Mouse (Mus musculus) hindlimb bud, embryonic 11.5 days (tissue): ENCODE results near the gene Lrrc56.

Source experiments
- DNase-seq: peaks from one replicate; pipeline ENCODE4 v3.0.0-alpha.2; 2012; ENCODE audit warnings: low read depth, low spot score; ENCODE audit errors: extremely low spot score

Gene Lrrc56

DNA sequence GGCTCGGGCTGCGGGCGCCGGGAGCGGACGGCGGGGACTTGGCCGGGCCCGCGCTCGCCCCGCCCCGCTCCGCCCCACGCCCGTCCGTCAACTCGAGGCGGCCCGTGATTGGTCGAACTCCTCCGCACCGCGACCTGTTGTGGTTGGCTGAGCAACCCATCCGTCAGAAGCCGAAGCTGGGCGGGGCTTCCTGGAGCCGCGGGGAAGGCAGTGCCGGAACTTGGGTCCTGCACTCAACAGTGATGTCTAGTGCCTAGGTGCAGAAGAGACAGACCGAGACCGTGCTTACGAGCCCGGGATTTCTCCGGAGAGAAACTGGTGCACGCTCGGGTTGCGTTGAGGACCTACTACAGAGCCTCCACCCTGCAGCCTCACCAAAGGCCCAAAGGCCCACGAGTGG is at the start of gene Lrrc56, which contains the start of gene Hras:
Gene Lrrc56 (plus strand): TSS at position 210 of the 400 bp plus-strand sequence.
Gene Hras (minus strand): TSS at position 58 of the 400 bp plus-strand sequence.
- DNase-seq: peak; percentile 81

DNA sequence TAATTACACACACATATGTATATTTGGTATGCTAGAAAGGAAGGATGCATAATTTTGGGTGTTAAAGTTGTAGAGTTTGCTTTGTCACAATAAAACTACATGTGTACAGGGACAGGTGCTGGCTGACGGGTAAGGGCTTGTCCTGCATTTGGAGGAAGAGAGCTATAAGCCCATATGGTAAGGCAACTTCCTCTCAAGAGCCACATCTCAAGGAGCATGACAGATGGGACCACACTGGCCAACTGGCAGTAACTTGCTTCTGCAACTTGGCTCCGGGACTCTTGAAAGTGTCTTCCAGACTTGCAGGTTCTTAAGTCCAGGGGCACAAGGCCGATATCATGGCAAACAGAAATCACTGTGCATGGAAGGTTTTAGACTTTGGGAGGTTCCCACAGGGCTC is 49.3 kb upstream of the Lrrc56 start:
- DNase-seq: no peak

DNA sequence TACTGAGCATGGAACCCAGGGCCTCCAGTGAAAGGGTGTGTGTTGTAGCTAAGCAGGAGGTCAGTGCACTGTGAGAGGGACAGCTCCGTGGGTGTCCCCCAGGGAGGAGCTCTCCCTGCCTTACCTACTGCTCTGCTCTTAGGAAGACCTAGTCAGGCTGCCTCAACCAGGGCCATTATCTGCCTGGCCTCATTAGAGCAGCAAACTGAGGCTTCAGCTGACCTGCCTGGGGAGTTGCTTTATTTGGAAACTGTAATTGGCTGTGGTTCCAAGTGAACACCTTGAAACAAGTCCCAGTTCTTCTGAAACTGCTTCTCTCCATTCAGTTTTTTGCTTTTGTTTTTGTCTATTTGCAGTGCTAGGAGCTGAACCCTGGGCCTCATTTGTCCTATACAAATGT is 48.6 kb upstream of the Lrrc56 start:
- DNase-seq: no peak

DNA sequence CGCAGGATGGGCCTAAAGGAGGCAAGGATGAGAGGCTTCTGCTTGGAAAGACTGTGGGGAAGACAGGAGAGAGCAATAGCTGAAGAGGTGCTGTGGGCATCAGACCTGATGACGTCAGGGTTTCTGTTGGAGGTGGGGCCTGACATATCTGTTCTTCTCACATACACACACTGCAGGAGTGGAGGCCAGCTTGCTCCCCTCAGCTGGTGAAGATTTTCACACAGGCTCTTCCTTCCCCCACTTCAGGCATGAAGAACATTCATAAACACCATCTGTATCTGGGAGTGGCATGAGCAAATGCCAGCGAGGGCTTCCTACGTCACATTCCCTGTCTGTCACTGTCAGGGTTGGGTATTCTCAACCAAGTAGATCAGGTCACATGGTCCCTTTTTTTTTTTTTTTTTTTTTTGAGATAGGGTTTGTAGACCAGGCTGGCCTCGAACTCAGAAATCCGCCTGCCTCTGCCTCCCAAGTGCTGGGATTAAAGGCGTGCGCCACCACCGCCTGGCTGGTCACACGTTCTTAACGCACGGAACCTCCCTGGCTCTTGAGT is 47.8 kb upstream of the Lrrc56 start:
- DNase-seq: no peak

GRCm38 (mm10) chr7:141147044-141147443 is 46.9 kb upstream of the Lrrc56 start:
- DNase-seq: no peak

GRCm38 (mm10) chr7:141148639-141149038 is 45.3 kb upstream of the Lrrc56 start:
- DNase-seq: no peak

GRCm38 (mm10) chr7:141155362-141155761 is 38.6 kb upstream of the Lrrc56 start:
- DNase-seq: no peak

DNA sequence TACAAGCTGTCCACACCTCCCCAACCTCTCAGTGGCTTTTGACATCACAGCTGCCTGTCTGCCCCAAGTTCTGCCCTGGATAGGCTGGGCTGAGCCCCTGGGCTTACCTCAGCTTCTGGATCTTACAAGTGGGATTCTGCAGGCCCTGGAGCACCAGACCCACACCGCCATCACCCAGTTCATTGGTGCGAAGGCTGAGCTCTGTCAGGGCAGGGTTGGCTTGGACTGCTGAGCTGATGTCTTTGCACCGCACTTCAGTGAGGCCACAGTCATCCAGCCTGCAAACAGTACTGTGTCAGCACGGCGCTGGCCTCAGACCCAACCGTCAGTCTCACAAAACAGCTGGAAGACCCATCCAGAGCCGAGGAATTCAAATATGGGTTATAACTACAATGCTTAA is 29.6 kb upstream of the Lrrc56 start:
- no peak for DNase-seq

DNA sequence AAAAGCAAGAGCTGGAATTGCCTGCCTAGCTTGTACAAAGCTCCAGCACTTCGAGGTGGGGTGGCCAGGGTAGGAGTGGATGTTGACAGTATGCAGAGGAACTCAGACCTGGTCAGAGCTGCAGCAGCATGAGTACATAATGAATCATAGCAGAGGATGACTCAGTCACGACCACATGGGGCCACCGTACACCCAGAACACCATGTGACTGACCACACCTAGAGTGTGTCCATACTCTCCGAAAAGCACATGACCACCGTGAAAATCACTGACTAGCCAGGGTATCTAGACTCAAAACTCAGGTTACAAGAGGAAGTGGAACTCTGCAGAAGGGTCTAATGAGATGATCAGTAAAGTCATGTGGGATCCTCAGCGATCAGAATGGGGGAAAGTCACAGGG is 29.1 kb upstream of the Lrrc56 start:
- DNase-seq: no peak

GRCm38 (mm10) chr7:141167901-141168517 is 25.9 kb upstream of the Lrrc56 start:
- no peak for DNase-seq

DNA sequence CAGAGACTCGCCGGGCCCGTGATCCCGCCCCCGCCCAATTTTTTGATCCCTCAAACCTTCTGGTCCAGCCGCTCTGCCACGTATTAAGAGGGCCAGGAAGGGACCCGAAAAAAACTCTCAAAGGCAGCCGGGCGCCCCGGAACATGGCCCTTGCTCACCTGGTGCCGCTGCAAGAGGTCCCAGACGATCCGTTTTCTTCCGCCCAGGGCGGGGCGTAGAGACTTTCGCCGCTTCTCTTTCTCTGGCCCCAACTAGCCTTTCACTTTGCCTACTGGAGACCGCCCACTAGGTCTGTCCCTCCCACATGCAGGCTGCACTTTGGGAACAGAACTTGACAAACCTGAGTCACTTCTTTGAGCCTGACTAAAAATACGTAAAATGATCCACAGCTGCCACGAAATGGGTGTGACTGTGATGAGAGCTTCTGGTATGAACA is 25.4 kb upstream of the Lrrc56 start:
- DNase-seq: no peak

GRCm38 (mm10) chr7:141169300-141169699 is 24.7 kb upstream of the Lrrc56 start:
- no peak for DNase-seq

DNA sequence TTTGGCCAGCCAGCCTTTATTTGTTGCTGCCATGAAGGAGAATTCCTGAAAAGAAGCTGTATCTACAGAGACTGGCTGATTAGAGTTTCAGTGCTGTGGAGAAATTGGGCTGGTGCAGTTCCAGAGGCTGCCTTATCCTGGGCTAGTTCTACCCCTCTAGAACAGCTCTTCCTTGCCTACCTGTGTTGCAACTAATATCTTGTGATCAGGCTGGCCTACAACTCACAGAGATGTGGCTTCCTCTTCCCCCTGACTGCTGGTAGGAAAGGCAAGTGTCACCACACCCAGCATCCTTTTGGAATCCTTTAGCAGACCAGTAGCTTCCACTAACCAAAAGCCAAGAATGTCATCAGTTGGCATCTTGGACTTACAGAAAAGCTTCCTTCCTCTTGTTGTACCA is 24.1 kb upstream of the Lrrc56 start:
- no peak for DNase-seq

DNA sequence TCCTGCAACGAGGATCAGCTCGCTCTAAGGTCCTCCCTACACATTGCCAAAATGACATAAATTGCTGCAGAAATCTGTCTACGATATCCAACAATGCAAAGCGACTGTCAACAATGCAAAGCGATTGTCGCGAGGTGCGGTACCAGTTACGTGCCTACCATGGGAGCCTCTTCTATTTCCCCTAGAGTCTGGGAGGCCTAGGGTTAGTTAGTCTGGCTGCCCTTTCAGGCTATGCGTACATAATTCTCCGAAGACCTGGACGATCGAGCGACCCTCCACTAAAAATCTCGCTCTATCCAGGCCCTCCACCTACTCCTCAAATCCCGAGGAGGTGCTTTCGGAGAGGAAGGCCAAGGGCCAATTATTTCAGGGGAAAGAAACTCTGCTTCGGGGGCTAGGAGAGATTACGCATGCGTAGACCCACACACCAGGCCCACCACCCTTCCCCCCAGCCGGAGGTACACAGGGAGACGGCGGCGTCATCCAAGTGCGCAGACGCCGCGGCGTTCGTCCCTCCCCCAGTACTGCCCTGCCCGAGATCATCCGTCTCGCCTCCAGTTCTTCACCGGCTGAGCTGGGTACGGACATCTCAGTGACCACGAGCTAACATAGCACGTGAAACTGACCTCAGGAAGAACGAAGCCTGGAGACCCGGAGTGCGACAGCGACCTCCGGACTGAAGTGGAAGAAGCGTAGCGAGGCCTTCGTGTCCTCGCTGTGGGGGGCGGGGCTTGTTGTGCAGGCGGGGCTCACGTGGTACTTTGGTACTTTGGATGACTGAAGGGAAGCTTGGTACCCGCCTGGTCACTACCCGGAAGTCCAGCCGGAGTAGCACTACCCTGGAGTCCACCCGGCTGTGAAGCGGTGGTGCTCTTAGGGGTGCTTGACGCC is 21.6 kb upstream of the Lrrc56 start, which contains the start of gene Rnh1:
Gene Rnh1 (minus strand): TSS at position 742 of the 891 bp plus-strand sequence.
- DNase-seq: peak; percentile 94

DNA sequence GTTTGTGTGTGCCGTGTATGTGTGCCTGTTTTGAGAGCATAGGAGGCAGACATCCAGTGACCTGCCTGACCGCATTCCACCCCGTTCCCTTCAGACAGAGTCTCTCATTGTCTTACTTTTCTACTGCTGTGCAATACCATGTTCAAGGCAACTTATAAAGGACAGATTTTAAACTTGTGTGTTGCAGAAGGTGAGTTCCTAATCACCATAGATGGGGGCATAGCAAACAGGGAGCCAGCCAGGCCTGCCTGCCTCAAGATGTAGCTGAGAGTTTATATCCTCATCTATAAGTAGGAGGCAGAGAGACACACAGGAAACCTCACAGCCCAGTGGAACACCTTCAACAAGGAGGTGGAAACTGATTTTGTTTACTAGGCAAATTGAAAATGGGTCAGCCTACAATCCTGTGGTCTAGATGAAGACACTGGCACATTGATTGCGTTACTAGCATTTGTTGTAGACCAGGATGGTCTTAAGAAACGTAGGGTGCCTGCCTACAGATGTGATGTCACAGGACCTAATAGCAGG is 20.6 kb upstream of the Lrrc56 start:
- DNase-seq: no peak

- no peak for DNase-seq
Measured at GRCm38 (mm10) chr7:141175068-141175467, 18.9 kb upstream of the Lrrc56 start.

DNA sequence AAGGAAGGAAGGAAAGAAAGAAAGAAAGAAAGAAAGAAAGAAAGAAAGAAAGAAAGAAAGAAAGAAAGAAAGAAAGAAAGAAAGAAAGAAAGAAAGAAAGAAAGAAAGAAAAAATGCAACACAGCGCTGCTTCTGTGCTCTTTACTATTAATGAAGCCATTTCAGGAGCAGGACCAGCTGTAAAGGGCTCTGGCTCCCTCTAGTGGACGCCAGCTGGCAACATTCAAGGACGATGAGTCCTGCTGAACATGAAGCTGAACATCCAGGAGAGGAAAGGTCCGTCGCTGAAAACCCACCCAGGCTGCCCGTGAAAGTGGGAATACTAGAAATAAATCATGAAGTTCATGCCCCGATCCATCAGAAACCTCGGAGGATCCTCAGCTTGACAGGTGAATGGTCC is 17.8 kb upstream of the Lrrc56 start:
- DNase-seq: peak; percentile 86

DNA sequence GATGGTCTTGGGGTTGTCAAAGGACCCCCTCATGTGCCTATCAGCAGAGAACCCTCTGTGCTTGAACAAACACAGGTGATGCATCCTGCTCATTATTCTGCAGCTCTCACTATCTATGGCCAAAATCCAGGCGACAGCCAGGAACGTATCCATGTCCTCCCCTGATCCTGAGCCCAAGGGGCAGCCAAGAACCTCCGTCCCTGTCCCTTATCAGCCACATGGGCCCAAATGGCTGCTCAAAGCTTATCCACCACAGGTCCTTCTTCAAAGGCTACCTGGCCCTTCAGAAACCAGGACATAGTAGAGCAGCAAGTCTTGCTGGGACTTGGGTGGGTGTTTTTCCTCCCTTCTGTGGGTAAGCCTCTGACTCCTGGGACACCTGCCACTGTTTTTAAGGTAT is 5.8 kb upstream of the Lrrc56 start:
- no peak for DNase-seq

- DNase-seq: no peak
Measured at GRCm38 (mm10) chr7:141188733-141189132, 5.2 kb upstream of the Lrrc56 start.

DNA sequence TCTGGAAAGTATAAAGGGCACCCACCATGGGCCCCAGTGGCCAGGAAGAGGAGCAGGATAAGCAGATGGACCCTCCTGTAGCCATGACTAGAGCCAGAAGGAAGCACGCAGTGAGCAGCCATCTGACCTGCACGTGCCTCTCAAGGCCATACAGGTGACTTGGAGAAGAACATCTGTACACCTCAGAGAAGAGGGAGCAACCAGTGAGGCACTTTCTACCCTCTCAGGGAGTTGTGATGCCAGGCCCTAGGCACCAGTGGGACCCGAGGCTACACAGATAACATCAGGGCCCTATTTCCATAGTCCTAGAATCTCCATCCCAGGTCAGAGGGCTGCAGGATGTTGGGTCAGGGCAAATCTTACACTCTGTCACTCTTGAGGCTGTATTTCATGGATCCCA is 3.7 kb upstream of the Lrrc56 start:
- DNase-seq: no peak

GRCm38 (mm10) chr7:141191036-141191435 is 2.9 kb upstream of the Lrrc56 start:
- DNase-seq: no peak
